Mouse (Mus musculus) megakaryocyte progenitor cell, adult 5-6 weeks (primary cell): Measurements from ENCODE around the gene Cnpy1. TPM values are rescaled to one million over a fixed set of nuclear protein-coding genes. Genes with fewer than 3 reads are reported as not detected.
A peak's percentile ranks its signal among the peaks of the same experiment; 100 is the strongest.

Source experiments
- ATAC-seq: replicated peaks from 2 replicates; pipeline ENCODE4 v1.8.0; 2016; ENCODE audit warnings: mild to moderate bottlenecking, moderate TSS enrichment, inconsistent platforms; ENCODE audit not compliant: poor library complexity
- total RNA-seq, 2 experiments: library from RNA; stranded (forward) in 1 of 2; stranded (reverse) in 1 of 2; fragments of 157-497, 149-512 nt in 1 of 2; fragments of 200-1000 nt in 1 of 2; gene quantifications; 2 replicates each; pipeline versions ENCODE4 v1.2.3 to v1.2.4; 2015 to 2017

Cnpy1 gene
- total RNA-seq, 2 experiments from 2014 or later: not detected

- no peak for ATAC-seq
Measured at GRCm38 (mm10) chr5:28241423-28241822, 4.2 kb downstream of the Cnpy1 start.

DNA sequence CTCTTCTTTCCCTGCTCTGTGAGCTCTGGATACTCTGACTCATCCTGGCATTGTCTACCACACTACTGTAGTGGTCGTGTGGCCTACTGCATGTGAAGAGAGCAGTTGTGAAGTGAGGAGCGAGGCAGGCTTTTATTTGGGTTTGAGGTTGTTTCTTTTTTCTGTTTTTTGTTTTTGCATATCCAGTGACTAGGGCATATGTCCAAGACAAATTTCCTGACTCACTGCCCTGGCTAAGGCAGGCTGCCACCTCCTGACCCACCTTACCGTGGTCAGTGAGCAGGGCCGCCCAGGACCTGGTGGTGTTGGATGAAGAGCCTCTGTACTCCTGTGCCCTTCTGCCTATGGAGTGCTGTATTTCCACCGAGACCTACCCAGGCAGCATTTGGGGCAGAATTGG, 5.8 kb downstream of the Cnpy1 start:
- ATAC-seq: no peak

DNA sequence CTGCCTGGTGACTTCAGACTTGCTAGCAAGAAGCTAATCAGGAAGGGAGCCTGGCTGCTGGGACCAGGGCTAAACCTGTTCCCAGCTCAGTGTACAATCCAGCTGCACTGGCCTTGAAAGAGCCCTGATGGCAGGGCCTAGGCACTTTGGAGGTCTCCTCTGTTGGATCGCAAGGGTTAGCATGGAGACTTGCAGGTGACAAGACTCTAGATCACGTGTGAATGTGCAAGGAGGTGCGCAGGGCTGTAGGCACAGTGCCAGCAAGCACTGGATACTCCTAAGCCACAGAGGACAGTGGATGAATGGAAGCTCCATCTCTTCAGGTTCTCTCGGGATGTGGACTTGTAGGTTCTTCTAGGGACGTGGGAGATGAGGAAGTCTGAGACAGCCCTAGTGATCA, 6.7 kb downstream of the Cnpy1 start:
- no peak for ATAC-seq

- no peak for ATAC-seq
Measured at GRCm38 (mm10) chr5:28238152-28238551, 7.5 kb downstream of the Cnpy1 start.

- no peak for ATAC-seq
Measured at GRCm38 (mm10) chr5:28237715-28238114, 7.9 kb downstream of the Cnpy1 start.

- no peak for ATAC-seq
Measured at GRCm38 (mm10) chr5:28237055-28237454, 8.6 kb downstream of the Cnpy1 start.

DNA sequence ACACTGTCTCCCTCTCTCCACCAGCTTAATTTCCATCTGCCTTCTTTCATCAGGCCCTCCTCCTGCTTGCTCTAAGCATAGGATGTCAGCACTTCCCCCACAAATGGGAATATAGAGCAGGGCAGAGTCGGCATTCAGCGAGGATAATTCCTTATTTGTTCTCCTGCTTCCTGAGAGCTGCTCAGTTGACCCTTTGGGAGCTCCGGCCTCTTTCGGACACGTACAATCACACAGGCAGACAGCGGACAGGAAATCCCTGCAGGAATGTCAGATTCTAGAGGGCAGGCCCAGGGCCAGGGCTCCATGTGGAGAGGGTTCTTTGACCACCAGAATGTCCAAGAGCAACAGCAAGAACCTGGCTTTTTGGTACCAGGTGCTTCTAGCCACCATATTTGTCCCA, 9.5 kb downstream of the Cnpy1 start:
- ATAC-seq: no peak

GRCm38 (mm10) chr5:28232101-28232500, 13.5 kb downstream of the Cnpy1 start:
- no peak for ATAC-seq

DNA sequence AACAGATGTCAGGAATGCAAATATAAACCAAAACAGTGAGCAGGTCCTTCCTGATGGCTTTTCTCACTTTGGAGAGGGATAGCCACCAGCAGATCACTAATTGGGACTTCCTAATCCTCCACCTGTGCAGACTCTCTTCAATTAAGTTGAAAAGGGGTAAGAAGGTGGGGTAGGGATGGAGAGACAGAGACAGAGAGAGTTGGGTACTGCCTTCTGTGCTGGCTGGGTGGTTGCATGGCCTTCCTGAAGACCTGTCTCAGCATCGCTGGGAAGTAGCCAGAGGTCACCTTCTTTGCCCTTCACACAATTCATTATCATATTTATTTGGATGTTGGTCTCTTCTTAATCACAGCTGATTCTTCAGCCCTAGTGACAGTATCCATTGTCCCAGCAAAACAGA, 26.0 kb downstream of the Cnpy1 start:
- no peak for ATAC-seq

GRCm38 (mm10) chr5:28213441-28213840, 32.2 kb downstream of the Cnpy1 start:
- ATAC-seq: no peak

DNA sequence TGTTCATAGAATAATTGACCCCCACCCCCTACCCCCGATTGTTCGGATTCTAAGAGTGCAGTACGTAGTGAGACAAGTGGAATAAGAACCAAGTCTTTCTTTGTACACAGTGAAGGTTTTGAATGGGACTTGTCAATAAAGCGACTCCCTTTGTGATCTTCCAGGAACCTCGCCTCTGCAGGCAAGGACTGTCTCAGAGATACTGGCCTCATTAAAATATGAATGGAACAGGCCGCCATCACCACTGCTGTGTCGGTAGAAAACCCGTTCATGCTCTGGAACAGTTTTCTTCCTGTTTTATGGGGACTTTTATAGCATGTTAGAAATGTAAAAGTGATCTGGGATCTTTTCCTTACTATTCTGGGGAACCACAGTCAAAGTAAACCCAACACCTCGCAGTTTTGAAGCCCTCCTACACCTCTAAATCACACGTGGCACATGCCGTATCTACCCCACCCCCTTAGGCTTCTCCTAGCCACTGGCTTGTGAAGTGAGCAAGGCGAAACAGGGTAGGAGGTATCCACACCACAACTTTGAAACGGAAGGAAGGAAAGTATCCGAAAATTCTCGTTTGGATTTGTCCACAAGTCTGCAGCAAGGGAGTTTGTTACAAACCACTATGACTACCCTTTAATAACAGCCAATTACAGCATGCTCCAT, 33.8 kb downstream of the Cnpy1 start:
- ATAC-seq: no peak

DNA sequence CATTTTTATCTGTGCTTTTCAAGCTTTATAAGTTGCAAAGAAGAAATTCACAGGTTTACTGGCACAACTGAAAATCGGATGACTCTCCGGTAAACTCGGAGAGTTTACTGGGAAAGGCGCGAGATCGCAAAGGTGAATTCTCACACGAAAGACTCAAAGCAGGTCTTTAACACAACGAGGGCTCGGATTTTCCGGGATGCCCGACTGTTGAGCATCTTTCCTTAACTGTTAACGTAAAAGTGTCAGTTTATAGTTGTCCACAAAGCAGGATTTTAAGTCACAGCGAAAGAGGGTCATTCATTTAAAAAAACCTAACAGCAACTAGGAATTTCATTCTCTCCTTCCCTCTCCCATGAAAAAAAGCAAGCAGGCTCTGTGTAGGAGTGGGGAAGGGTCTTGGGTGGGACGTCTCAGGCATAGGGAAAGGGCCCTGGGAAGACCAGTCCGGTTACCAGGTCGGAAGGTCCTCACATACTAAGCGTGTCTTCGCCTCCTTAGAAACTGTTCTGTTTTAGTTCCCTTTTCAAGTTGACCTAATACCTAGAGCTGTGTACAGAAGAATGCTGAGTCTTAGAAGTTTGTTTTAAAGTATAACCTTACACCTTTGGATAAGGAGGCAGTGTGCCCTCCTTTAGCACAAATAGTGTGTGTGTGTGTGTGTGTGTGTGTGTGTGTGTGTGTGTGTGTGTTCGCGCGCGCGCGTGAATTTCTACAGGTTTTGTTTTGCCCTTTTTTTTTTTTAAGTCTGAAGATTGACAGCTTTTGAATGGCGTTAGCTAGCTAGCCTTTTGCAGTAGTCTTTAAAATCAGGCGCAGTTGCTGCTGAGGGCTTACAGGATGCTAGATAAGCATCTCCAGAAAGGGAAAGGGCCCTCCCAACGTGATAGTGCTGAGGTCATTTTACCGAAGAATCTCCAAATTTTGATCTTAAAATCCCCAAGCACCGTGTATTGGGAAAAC, 34.7 kb downstream of the Cnpy1 start:
- no peak for ATAC-seq

GRCm38 (mm10) chr5:28209549-28210431, 35.8 kb downstream of the Cnpy1 start:
- ATAC-seq: peak; percentile 53; the same call in 1 of the 2 replicates

DNA sequence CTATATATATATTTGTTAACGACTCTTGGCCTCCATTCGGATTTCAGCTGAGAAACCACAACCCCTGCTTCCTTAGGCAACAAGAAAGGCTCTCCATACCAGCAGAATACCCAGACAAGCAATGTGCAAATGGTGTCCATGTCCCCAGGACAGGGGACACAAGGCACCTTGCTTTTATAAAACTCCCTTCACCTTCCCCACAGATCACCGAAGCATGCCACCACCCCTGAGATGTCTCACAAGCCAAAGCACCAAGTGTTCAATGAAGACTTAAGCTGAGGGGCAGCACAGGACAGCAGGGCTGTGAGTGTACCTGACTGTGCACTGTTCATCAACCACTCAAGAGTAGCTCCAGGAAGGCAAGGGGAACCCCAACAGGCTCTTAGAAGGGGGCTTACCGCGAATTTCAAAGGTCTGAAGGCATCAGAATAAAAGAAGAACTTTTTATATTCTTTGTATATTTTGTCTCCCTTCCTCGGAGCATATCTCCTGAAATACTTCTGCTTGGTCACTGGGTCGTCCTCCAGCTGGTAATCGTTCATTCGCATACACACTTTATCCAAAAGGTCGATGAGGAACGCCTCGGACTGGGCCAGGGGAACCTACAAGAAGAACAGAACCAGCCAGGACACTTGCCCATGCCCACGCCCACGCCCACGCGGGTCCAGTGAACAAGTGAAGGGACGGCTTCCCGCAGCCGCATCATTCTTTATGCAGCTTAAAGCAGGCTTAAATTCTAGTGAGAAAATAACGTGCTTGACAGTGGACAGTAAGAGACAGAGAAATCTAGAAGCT, 36.7 kb downstream of the Cnpy1 start:
- no peak for ATAC-seq

- no peak for ATAC-seq
Measured at GRCm38 (mm10) chr5:28207043-28207442, 38.6 kb downstream of the Cnpy1 start.

- peak; percentile 37; the same call in 1 of the 2 replicates for ATAC-seq
Measured at GRCm38 (mm10) chr5:28206448-28206847, 39.2 kb downstream of the Cnpy1 start.

DNA sequence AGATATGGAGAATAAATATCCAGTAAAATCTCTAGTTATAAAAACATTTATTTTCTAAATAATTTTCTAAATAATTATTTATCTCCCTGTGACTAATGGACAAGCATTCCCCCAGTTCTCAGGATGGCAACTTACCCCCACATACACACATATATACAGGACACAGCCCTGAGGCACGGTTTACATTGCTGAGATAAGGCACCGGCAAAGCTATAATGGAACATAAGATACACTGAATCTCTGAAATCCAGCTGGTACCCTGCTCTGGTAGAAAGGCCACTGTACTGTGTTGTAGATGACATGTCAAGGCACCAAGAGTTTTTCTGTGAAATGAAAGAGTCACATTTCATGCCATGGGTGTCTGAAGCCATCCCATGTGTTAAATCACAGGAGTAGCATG, 40.9 kb downstream of the Cnpy1 start:
- no peak for ATAC-seq

GRCm38 (mm10) chr5:28203086-28203485, 42.5 kb downstream of the Cnpy1 start:
- no peak for ATAC-seq

DNA sequence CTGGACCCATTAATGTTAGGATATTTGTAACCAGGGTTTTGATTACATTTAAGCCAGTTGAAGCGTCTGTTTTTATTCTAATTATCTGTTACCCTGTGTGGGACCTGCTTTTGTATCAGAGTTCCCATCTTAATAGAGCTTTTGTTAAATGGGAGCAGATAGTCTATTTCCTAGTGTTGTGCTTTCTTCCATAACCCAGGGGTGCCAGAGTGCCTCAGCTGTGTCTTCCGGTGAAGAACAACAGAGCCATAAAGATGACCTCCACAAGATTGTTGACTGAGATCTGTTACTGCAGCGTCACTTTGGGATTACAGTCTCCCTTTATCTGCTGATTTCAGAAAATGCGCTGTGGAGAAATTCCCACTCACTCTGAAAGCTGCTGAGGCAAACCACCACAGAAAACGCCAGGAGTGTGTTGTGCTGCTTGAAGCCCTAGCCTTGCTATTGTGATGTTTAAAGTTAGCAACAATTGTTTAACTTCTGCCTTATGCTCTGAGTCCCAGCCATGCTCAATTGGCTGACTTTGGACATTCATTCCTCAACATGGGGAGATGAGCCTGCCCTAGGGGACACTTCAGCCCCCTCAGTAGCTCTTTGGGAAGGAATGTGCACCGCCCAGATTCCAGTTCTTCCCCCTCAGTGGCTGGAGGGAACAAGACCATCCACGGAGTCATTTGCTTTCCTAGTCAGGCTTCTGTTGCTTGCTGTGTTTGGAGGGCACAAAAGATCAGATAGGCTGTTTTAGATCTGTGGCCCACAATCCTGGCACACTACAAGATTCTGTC, 46.3 kb downstream of the Cnpy1 start:
- ATAC-seq: no peak

GRCm38 (mm10) chr5:28195473-28195872, 50.1 kb downstream of the Cnpy1 start:
- no peak for ATAC-seq
